Mouse (Mus musculus) liver, postnatal 0 days (tissue): ENCODE measurements at regions not wholly inside any gene's neighbourhood (a gene's known extent, or its start where the extent isn't known, plus 50 kb on each side); places are given as distances from the start of the nearest gene placed in this dataset.

Experiments
- CTCF ChIP-seq: sonication (generic); IDR thresholded peaks from 2 replicates; pipeline ENCODE4 v1.5.1; 2016; ENCODE audit warnings: antibody characterized with exemption, low read depth
- EP300 ChIP-seq: IDR thresholded peaks from 2 replicates; pipeline ENCODE4 v1.6.1; 2016; ENCODE audit warnings: antibody characterized with exemption, low read depth, mild to moderate bottlenecking

DNA sequence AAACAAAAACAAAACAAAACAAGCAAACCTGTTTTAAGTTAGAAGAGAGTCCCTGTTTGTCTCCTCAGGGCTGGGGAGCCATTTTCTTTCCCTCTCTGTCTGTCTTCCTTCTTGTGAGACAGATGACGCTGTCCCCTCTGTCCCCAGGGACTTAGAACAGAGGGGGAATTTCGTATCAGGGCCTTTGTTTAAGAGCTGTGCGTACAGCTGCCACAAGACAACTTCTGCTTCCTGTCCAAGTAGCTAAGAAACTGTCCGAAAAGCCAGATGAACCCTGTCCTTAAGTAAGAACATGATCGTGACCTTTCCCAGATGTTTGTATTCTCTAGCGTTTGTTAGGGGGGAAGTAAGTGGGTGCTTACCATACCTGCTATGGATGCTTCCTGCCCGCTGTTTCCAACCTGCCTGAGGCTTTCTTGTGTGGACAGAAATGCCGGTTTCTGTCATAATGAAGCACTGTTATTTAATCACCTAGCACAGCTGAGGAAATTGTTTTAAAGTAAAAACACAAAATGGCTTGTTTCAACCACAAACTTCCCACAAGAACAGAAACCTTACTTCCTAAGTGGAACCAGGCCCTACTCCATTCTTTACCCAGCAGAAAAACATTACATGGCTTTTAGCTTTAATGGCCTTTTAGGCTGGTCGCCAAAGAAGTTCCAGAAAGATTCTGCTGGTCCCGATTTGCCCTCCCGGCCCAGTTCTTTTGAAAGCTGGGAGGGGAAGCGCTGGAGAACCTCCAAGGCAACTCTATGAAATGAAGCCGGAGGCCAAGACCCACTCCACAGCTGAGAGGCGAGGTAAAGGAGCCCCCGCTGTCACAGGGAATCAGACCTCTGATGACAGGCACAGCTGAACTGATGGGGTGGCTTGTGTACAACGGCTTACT, 144.3 kb downstream of the Tex36 start:
- TF ChIP-seq CTCF (no peak), EP300 (no peak)
